Mouse (Mus musculus) limb, embryonic 10.5 days (tissue): ENCODE measurements around the gene Kdm5a. TPM values are rescaled to one million over a fixed set of nuclear protein-coding genes. Genes with fewer than 3 reads are reported as not detected.

Experiments
- DNase-seq: peaks from one replicate; pipeline ENCODE4 v3.0.0-alpha.2; 2017; ENCODE audit warnings: low spot score
- H3K27ac ChIP-seq: fragments of 300-500 bp; sonication (generic); 2 replicates; pipeline ENCODE4 v1.5.1; 2016; ENCODE audit warnings: mild to moderate bottlenecking
- H3K27me3 ChIP-seq: fragments of 300-500 bp; sonication (generic); 2 replicates; pipeline ENCODE4 v1.6.1; 2016; ENCODE audit warnings: low read depth, mild to moderate bottlenecking; ENCODE audit not compliant: poor library complexity, severe bottlenecking
- H3K36me3 ChIP-seq: fragments of 300-500 bp; sonication (generic); 2 replicates; pipeline ENCODE4 v1.6.1; 2016; ENCODE audit warnings: mild to moderate bottlenecking, moderate library complexity
- H3K4me1 ChIP-seq: fragments of 300-500 bp; sonication (generic); 2 replicates; pipeline ENCODE4 v1.6.1; 2016
- H3K4me3 ChIP-seq: fragments of 300-500 bp; sonication (generic); 2 replicates; pipeline ENCODE4 v1.5.1; 2016; ENCODE audit warnings: mild to moderate bottlenecking, moderate library complexity
- H3K9me3 ChIP-seq: fragments of 300-500 bp; sonication (generic); replicated peaks from 2 replicates; pipeline ENCODE4 v1.6.1; 2016; ENCODE audit warnings: mild to moderate bottlenecking
- WGBS: fragments of 180-500 bp; shearing (Covaris S2); methylation state at CpG from one replicate; pipeline ENCODE4 v1.1.7; 2016; 5-methylcytosine and 5-hydroxymethylcytosine counted together
- polyA plus RNA-seq: library from polyadenylated mRNA; unstranded; fragments of >200 nt; fragmentation: Nextera tagmentation; extraction: Ambion mirVana; gene quantifications from 2 replicates; pipeline ENCODE4 v1.2.1, GENCODE M21; 2016

Gene Kdm5a
- polyA plus RNA-seq, 1 experiment from 2014 or later = 45.7 TPM

- H3K27ac ChIP-seq = peak overlapping the region; percentile 94
- DNase-seq = peak; percentile 28
- peaks cover 18% of the 10 kb centered on the region for H3K4me1 ChIP-seq
- no peaks in the 10 kb centered on the region for H3K27me3 ChIP-seq
- H3K9me3 ChIP-seq = no peaks in the 10 kb centered on the region
- WGBS = 29% methylated on average over 15 of the region's 15 CpGs
- H3K4me3 ChIP-seq = peak overlapping the region; percentile 98
- peaks cover 16% of the 10 kb centered on the region for H3K36me3 ChIP-seq
Measured at GRCm38 (mm10) chr6:120362774-120363687, 893 bp upstream of the Kdm5a start.

GRCm38 (mm10) chr6:120364523-120364905 is 590 bp downstream of the Kdm5a start:
- Histone ChIP-seq H3K4me1 (peaks cover 18% of the 10 kb centered on the region), H3K27me3 (no peaks in the 10 kb centered on the region), H3K4me3 (peak overlapping the region; percentile 98), H3K36me3 (peaks cover 30% of the 10 kb centered on the region), H3K27ac (peak overlapping the region; percentile 94), H3K9me3 (no peaks in the 10 kb centered on the region)
- under 1% methylated on average over 31 of the region's 31 CpGs for WGBS
- no peak for DNase-seq

- peaks cover 18% of the 10 kb centered on the region for H3K4me1 ChIP-seq
- H3K27ac ChIP-seq = peak overlapping the region; percentile 94
- DNase-seq = peak; percentile 42
- H3K9me3 ChIP-seq = no peaks in the 10 kb centered on the region
- H3K4me3 ChIP-seq = peak overlapping the region; percentile 98
- 9% methylated on average over 15 of the region's 15 CpGs for WGBS
- no peaks in the 10 kb centered on the region for H3K27me3 ChIP-seq
- peaks cover 36% of the 10 kb centered on the region for H3K36me3 ChIP-seq
Measured at GRCm38 (mm10) chr6:120365051-120365450, 1.1 kb downstream of the Kdm5a start.

- WGBS = 100% methylated on average over 2 of the region's 2 CpGs
- DNase-seq = no peak
Measured at GRCm38 (mm10) chr6:120376736-120377135, 12.8 kb downstream of the Kdm5a start.

GRCm38 (mm10) chr6:120390054-120390453 is 26.1 kb downstream of the Kdm5a start:
- no peaks in the 10 kb centered on the region for H3K4me1 ChIP-seq
- H3K9me3 ChIP-seq = no peaks in the 10 kb centered on the region
- WGBS = 96% methylated on average over 3 of the region's 3 CpGs
- DNase-seq = no peak
- no peak overlapping the region for H3K27ac ChIP-seq
- H3K4me3 ChIP-seq = no peak overlapping the region
- H3K36me3 ChIP-seq = peaks cover 99% of the 10 kb centered on the region
- H3K27me3 ChIP-seq = no peaks in the 10 kb centered on the region

More at GRCm38 (mm10) chr6:120376736-120377135, 12.8 kb downstream of the Kdm5a start:
- H3K9me3 ChIP-seq = no peaks in the 10 kb centered on the region
- H3K36me3 ChIP-seq = peaks cover 99% of the 10 kb centered on the region
- no peak overlapping the region for H3K27ac ChIP-seq
- H3K4me3 ChIP-seq = no peak overlapping the region
- no peaks in the 10 kb centered on the region for H3K27me3 ChIP-seq
- H3K4me1 ChIP-seq = no peaks in the 10 kb centered on the region

- Histone ChIP-seq H3K4me1 (no peaks in the 10 kb centered on the region), H3K27ac (no peak overlapping the region), H3K4me3 (no peak overlapping the region), H3K9me3 (no peaks in the 10 kb centered on the region), H3K36me3 (peaks cover 99% of the 10 kb centered on the region), H3K27me3 (no peaks in the 10 kb centered on the region)
- DNase-seq = no peak
- 92% methylated on average over 2 of the region's 2 CpGs for WGBS
Measured at GRCm38 (mm10) chr6:120392811-120393210, 28.9 kb downstream of the Kdm5a start.

- WGBS = 94% methylated on average over 5 of the region's 5 CpGs
Measured at GRCm38 (mm10) chr6:120395622-120396345, 31.9 kb downstream of the Kdm5a start.

GRCm38 (mm10) chr6:120403936-120404335 is 40.0 kb downstream of the Kdm5a start:
- WGBS = 95% methylated on average over 1 of the region's 1 CpGs
- peaks cover 99% of the 10 kb centered on the region for H3K36me3 ChIP-seq
- H3K9me3 ChIP-seq = no peaks in the 10 kb centered on the region
- no peaks in the 10 kb centered on the region for H3K4me1 ChIP-seq
- no peak for DNase-seq
- H3K4me3 ChIP-seq = no peak overlapping the region
- H3K27me3 ChIP-seq = no peaks in the 10 kb centered on the region
- H3K27ac ChIP-seq = no peak overlapping the region

More at GRCm38 (mm10) chr6:120395622-120396345, 31.9 kb downstream of the Kdm5a start:
- no peak overlapping the region for H3K4me3 ChIP-seq
- no peak overlapping the region for H3K27ac ChIP-seq
- peaks cover 97% of the 10 kb centered on the region for H3K36me3 ChIP-seq
- H3K4me1 ChIP-seq = no peaks in the 10 kb centered on the region
- no peaks in the 10 kb centered on the region for H3K27me3 ChIP-seq
- H3K9me3 ChIP-seq = no peaks in the 10 kb centered on the region
- DNase-seq = no peak

- 95% methylated on average over 3 of the region's 3 CpGs for WGBS
- Histone ChIP-seq H3K27ac (no peak overlapping the region), H3K27me3 (no peaks in the 10 kb centered on the region), H3K4me1 (no peaks in the 10 kb centered on the region), H3K4me3 (no peak overlapping the region), H3K9me3 (no peaks in the 10 kb centered on the region), H3K36me3 (peaks cover 91% of the 10 kb centered on the region)
- DNase-seq = no peak
Measured at GRCm38 (mm10) chr6:120438161-120438560, 74.2 kb downstream of the Kdm5a start.

- Histone ChIP-seq H3K36me3 (peaks cover 69% of the 10 kb centered on the region), H3K4me1 (no peaks in the 10 kb centered on the region), H3K27ac (no peak overlapping the region), H3K4me3 (no peak overlapping the region), H3K9me3 (no peaks in the 10 kb centered on the region), H3K27me3 (no peaks in the 10 kb centered on the region)
- WGBS = 93% methylated on average over 4 of the region's 4 CpGs
- DNase-seq = no peak
Measured at GRCm38 (mm10) chr6:120442171-120442749, 78.3 kb downstream of the Kdm5a start.

GRCm38 (mm10) chr6:120443363-120444355 is 79.7 kb downstream of the Kdm5a start:
- DNase-seq = no peak
- Histone ChIP-seq H3K9me3 (no peaks in the 10 kb centered on the region), H3K4me3 (no peak overlapping the region), H3K27me3 (no peaks in the 10 kb centered on the region), H3K4me1 (no peaks in the 10 kb centered on the region), H3K36me3 (peaks cover 55% of the 10 kb centered on the region), H3K27ac (no peak overlapping the region)
- WGBS = 87% methylated on average over 14 of the region's 14 CpGs

GRCm38 (mm10) chr6:120450208-120450607 is 86.3 kb downstream of the Kdm5a start:
- Histone ChIP-seq H3K4me3 (no peak overlapping the region), H3K4me1 (0 out of 2 replicates have a peak, but pooled peaks cover 9% of the 10 kb centered on the region), H3K9me3 (no peaks in the 10 kb centered on the region), H3K27ac (no peak overlapping the region), H3K27me3 (no peaks in the 10 kb centered on the region), H3K36me3 (no peaks in the 10 kb centered on the region; the same call in 1 of the 2 replicates)
- 88% methylated on average over 3 of the region's 3 CpGs for WGBS
- no peak for DNase-seq
